Mouse (Mus musculus): Measurements from ENCODE around the gene Nfatc2ip.

The Nfatc2ip gene

GRCm38 (mm10) chr7:126396298-126397119 lies at the start of gene Nfatc2ip:
Gene Nfatc2ip (minus strand): TSS chr7:126396737.
- peak; percentile 96 for DNase-seq

GRCm38 (mm10) chr7:126446217-126446616 lies 49.7 kb upstream of the Nfatc2ip start:
- DNase-seq: no peak

GRCm38 (mm10) chr7:126445104-126445815 lies 48.7 kb upstream of the Nfatc2ip start:
- no peak for DNase-seq

- no peak for DNase-seq
Observed at GRCm38 (mm10) chr7:126444536-126444935, 48.0 kb upstream of the Nfatc2ip start.

GRCm38 (mm10) chr7:126443997-126444396 lies 47.5 kb upstream of the Nfatc2ip start:
- DNase-seq: no peak

GRCm38 (mm10) chr7:126440134-126440533 lies 43.6 kb upstream of the Nfatc2ip start:
- no peak for DNase-seq

- peak; percentile 31 for DNase-seq
Observed at GRCm38 (mm10) chr7:126436851-126437250, 40.3 kb upstream of the Nfatc2ip start.

- no peak for DNase-seq
Observed at GRCm38 (mm10) chr7:126435801-126436200, 39.3 kb upstream of the Nfatc2ip start.

GRCm38 (mm10) chr7:126434726-126435125 lies 38.2 kb upstream of the Nfatc2ip start:
- DNase-seq: no peak

GRCm38 (mm10) chr7:126430167-126430566 lies 33.6 kb upstream of the Nfatc2ip start:
- DNase-seq: no peak

GRCm38 (mm10) chr7:126429503-126429898 lies 33.0 kb upstream of the Nfatc2ip start:
- no peak for DNase-seq

GRCm38 (mm10) chr7:126428631-126429502 lies 32.3 kb upstream of the Nfatc2ip start, which contains the start of gene Rabep2:
Gene Rabep2 (plus strand): TSS chr7:126428759.
- peak; percentile 94 for DNase-seq

GRCm38 (mm10) chr7:126428154-126428553 lies 31.6 kb upstream of the Nfatc2ip start:
- DNase-seq: peak; percentile 19

GRCm38 (mm10) chr7:126427323-126427860 lies 30.9 kb upstream of the Nfatc2ip start:
- peak; percentile 34 for DNase-seq

- no peak for DNase-seq
Observed at GRCm38 (mm10) chr7:126424161-126424560, 27.6 kb upstream of the Nfatc2ip start.

GRCm38 (mm10) chr7:126421756-126422155 lies 25.2 kb upstream of the Nfatc2ip start:
- DNase-seq: no peak

- no peak for DNase-seq
Observed at GRCm38 (mm10) chr7:126418496-126418895, 22.0 kb upstream of the Nfatc2ip start.

- DNase-seq: no peak
Observed at GRCm38 (mm10) chr7:126417606-126418005, 21.1 kb upstream of the Nfatc2ip start.

- DNase-seq: no peak
Observed at GRCm38 (mm10) chr7:126417045-126417444, 20.5 kb upstream of the Nfatc2ip start.

- DNase-seq: no peak
Observed at GRCm38 (mm10) chr7:126416615-126417014, 20.1 kb upstream of the Nfatc2ip start.

GRCm38 (mm10) chr7:126414725-126415124 lies 18.2 kb upstream of the Nfatc2ip start, which contains the start of gene Cd19:
Gene Cd19 (minus strand): TSS chr7:126414889.
- no peak for DNase-seq

GRCm38 (mm10) chr7:126411061-126411460 lies 14.5 kb upstream of the Nfatc2ip start:
- no peak for DNase-seq

- no peak for DNase-seq
Observed at GRCm38 (mm10) chr7:126408686-126409085, 12.1 kb upstream of the Nfatc2ip start.

Measured in cerebellum, adult 11-12 months (tissue).